Mouse (Mus musculus) neural tube, embryonic 15.5 days (tissue): Measurements from ENCODE around the gene F2r. TPM values are rescaled to one million over a fixed set of nuclear protein-coding genes. Genes with fewer than 3 reads are reported as not detected.
A peak's percentile ranks its signal among the peaks of the same experiment; 100 is the strongest.

Source experiments
- ATAC-seq: fragments of 200-750 bp; cut with Nextera tagmentation; 2 replicates; pipeline ENCODE4 v1.8.0; 2017; ENCODE audit warnings: mild to moderate bottlenecking, moderate TSS enrichment, moderate library complexity; ENCODE audit not compliant: low FRiP score
- H3K27ac ChIP-seq: fragments of 300-500 bp; sonication (generic); replicated peaks from 2 replicates; pipeline ENCODE4 v1.5.1; 2015; ENCODE audit warnings: mild to moderate bottlenecking, inconsistent platforms
- H3K27me3 ChIP-seq: fragments of 300-500 bp; sonication (generic); replicated peaks from 2 replicates; pipeline ENCODE4 v1.6.1; 2015; ENCODE audit warnings: inconsistent platforms
- H3K36me3 ChIP-seq: fragments of 300-500 bp; sonication (generic); 2 replicates; pipeline ENCODE4 v1.6.1; 2015; ENCODE audit warnings: inconsistent platforms
- H3K4me1 ChIP-seq: fragments of 300-500 bp; sonication (generic); 2 replicates; pipeline ENCODE4 v1.6.1; 2015; ENCODE audit warnings: inconsistent platforms
- H3K4me2 ChIP-seq: fragments of 300-500 bp; sonication (generic); 2 replicates; pipeline ENCODE4 v1.6.1; 2015; ENCODE audit warnings: inconsistent platforms, mild to moderate bottlenecking, moderate library complexity
- H3K4me3 ChIP-seq: fragments of 300-500 bp; sonication (generic); replicated peaks from 2 replicates; pipeline ENCODE4 v1.5.1; 2015; ENCODE audit warnings: mild to moderate bottlenecking, inconsistent platforms
- H3K9ac ChIP-seq: fragments of 300-500 bp; sonication (generic); replicated peaks from 2 replicates; pipeline ENCODE4 v1.6.1; 2015; ENCODE audit warnings: mild to moderate bottlenecking, inconsistent platforms
- H3K9me3 ChIP-seq: fragments of 300-500 bp; sonication (generic); replicated peaks from 2 replicates; pipeline ENCODE4 v1.6.1; 2016; ENCODE audit warnings: inconsistent platforms
- WGBS: fragments of 180-500 bp; shearing (Covaris S2); methylation state at CpG from one replicate; pipeline ENCODE4 v1.1.7; 2015; ENCODE audit warnings: mixed read lengths; 5-methylcytosine and 5-hydroxymethylcytosine counted together
- polyA plus RNA-seq: library from polyadenylated mRNA; unstranded; fragments of >200 nt; fragmentation: Nextera tagmentation; extraction: Ambion mirVana; gene quantifications from 2 replicates; pipeline ENCODE4 v1.2.1, GENCODE M21; 2015

F2r gene
- polyA plus RNA-seq, 1 experiment from 2014 or later, result 52.1 TPM

DNA sequence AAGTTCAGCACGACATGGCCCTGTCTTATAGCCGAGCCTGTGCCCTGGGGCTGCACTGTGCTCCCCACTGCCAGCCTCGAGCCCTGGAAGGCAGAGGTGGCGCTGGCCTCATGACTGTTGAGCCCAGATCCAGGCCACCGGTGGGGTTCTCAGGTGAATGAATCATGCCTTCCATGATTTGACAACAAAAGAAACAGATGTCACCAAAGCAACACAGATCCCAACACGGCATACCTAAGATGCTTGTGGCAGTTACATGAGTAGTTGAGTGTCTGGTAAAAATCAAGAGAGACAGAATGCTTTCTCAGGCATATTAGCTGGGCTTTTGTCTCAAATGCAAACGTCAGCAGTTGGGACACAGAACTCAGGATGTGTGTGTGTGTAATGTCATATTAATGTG lies 25.5 kb upstream of the F2r start:
- Histone ChIP-seq H3K27me3 (no peaks in the 10 kb centered on the region), H3K9ac (no peak overlapping the region), H3K9me3 (no peaks in the 10 kb centered on the region), H3K27ac (no peak overlapping the region), H3K4me1 (peaks cover 8% of the 10 kb centered on the region), H3K36me3 (no peaks in the 10 kb centered on the region), H3K4me3 (no peak overlapping the region), H3K4me2 (no peak overlapping the region)
- no peak for ATAC-seq
- WGBS, result 62% methylated on average over 7 of the region's 7 CpGs

- ATAC-seq, result no peak
- no peaks in the 10 kb centered on the region for H3K9me3 ChIP-seq
- peaks cover 20% of the 10 kb centered on the region for H3K4me1 ChIP-seq
- H3K27ac ChIP-seq, result no peak overlapping the region
- no peak overlapping the region for H3K4me3 ChIP-seq
- no peak overlapping the region for H3K9ac ChIP-seq
- H3K27me3 ChIP-seq, result no peaks in the 10 kb centered on the region
- H3K4me2 ChIP-seq, result no peak overlapping the region
- H3K36me3 ChIP-seq, result no peaks in the 10 kb centered on the region
- 84% methylated on average over 17 of the region's 17 CpGs for WGBS
These were observed 23.0 kb upstream of the F2r start for GRCm38 (mm10) chr13:95641061-95641986.

DNA sequence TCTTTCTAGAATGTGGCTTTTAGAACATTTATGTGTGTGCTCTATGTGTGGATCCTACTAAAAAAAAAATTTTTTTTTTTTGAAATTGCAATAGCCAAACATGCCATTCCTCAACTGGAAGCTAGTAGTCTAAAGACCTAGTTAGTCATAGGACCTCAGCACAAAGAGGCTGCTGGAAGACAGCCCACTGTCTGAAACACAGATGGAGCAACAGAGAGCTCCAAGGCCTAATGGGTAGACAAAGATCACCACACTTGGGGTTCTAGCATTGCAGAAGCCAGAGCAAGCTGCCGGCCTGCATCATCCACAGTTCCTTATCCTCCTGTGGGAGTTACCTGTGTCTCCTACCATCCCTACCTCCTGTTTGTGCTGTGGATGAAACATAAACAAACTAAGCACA lies 22.1 kb upstream of the F2r start:
- Histone ChIP-seq H3K36me3 (no peaks in the 10 kb centered on the region), H3K27me3 (no peaks in the 10 kb centered on the region), H3K9ac (no peak overlapping the region), H3K27ac (no peak overlapping the region), H3K4me3 (no peak overlapping the region), H3K9me3 (no peaks in the 10 kb centered on the region), H3K4me2 (no peak overlapping the region), H3K4me1 (peaks cover 20% of the 10 kb centered on the region)
- ATAC-seq, result no peak
- 84% methylated on average over 1 of the region's 1 CpGs for WGBS

DNA sequence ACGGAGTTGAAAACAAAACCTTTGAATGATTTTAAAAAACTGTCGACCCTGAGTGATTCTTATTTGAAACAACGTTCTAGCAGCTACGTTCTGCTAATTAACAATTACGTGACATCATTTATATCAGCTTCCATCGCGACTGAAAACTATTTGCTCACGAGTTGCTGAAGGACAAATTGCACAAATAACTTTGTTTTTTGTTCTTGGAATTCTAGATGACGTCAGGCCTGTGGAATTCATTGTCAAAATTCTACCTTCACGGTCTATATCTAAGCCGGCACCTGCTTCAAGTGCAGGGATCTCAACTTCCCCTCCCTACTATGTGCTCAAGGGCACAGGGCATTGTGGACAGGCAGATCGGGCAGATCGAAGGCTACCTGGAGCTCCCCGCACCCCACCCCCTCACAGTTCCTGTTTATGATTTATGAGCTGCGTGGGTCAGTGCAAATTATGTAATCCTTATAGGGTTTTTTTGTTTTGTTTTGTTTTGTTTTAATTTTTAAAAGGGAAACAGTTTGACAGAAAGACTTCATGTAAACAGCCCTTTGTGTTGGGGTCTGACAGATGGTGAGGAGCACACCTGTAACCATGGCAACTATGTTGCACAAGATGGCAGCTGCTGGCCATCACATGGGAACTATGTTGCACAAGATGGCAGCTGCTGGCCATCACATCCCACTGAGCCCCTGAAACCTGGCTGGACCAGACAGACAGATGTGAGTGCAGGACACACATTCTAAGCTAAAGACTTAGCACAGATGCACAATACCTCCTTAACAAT lies 21.2 kb upstream of the F2r start:
- Histone ChIP-seq H3K9ac (no peak overlapping the region), H3K36me3 (no peaks in the 10 kb centered on the region), H3K9me3 (no peaks in the 10 kb centered on the region), H3K4me2 (no peak overlapping the region), H3K4me1 (peaks cover 20% of the 10 kb centered on the region), H3K27ac (peak overlapping the region; percentile 39; the same call in 1 of the 2 replicates), H3K27me3 (no peaks in the 10 kb centered on the region), H3K4me3 (no peak overlapping the region)
- ATAC-seq, result no peak; the same call in 1 of the 2 replicates
- WGBS, result 74% methylated on average over 15 of the region's 15 CpGs

DNA sequence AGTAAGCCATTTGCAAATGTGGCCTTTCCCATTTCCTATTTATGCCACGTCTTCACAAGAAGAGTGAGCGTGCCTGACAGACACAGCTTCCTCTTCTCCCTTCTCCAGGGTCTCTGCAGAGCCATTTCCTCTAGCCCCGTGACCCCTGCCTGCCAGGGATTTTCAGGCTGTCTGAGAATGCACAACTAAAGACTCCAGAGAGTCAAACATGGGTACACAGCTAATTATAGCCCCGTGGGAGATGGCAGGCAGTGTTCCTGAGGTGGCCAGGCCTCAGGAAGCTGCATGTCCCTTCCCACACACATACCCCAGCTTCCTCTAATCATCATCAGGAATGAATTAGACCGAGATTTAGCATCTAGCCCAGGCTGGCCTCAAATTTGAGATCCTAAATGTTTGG lies 20.6 kb upstream of the F2r start:
- no peak for ATAC-seq
- Histone ChIP-seq H3K27me3 (no peaks in the 10 kb centered on the region), H3K9ac (no peak overlapping the region), H3K9me3 (no peaks in the 10 kb centered on the region), H3K4me2 (no peak overlapping the region), H3K27ac (peak overlapping the region; percentile 39; the same call in 1 of the 2 replicates), H3K36me3 (no peaks in the 10 kb centered on the region), H3K4me3 (no peak overlapping the region), H3K4me1 (peaks cover 20% of the 10 kb centered on the region)
- WGBS, result 36% methylated on average over 5 of the region's 5 CpGs

- Histone ChIP-seq H3K27ac (no peak overlapping the region), H3K9me3 (no peaks in the 10 kb centered on the region), H3K4me3 (no peak overlapping the region), H3K4me1 (peaks cover 20% of the 10 kb centered on the region), H3K4me2 (no peak overlapping the region), H3K27me3 (no peaks in the 10 kb centered on the region), H3K36me3 (no peaks in the 10 kb centered on the region), H3K9ac (no peak overlapping the region)
- no peak for ATAC-seq
- 61% methylated on average over 10 of the region's 10 CpGs for WGBS
These were observed 19.4 kb upstream of the F2r start for GRCm38 (mm10) chr13:95637737-95638136.

GRCm38 (mm10) chr13:95635301-95635700 lies 17.0 kb upstream of the F2r start:
- Histone ChIP-seq H3K36me3 (no peaks in the 10 kb centered on the region), H3K9ac (no peak overlapping the region), H3K4me3 (no peak overlapping the region), H3K4me2 (no peak overlapping the region), H3K9me3 (no peaks in the 10 kb centered on the region), H3K27ac (no peak overlapping the region), H3K4me1 (peaks cover 20% of the 10 kb centered on the region), H3K27me3 (no peaks in the 10 kb centered on the region)
- ATAC-seq, result no peak
- WGBS, result 92% methylated on average over 12 of the region's 12 CpGs

DNA sequence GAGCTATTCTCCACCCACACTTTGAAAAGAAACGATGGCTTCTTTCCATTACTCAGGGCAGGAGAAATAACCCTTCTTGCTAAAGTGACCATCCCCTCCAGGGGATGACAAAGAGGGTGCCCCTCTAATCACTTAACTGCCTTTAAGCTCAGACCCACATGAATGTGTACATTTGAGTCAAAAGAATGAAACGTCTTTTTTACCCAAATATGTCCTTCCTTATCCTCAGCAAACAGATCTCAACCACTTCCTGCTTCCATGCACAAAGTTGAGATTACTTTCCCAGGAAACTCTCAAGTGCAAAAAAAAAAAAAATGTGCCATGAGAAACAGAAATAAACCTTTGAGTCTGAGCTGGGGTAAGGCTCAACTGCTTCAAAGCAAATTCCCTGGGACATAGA lies 16.2 kb upstream of the F2r start:
- Histone ChIP-seq H3K27ac (no peak overlapping the region), H3K9ac (no peak overlapping the region), H3K4me3 (no peak overlapping the region), H3K9me3 (no peaks in the 10 kb centered on the region), H3K4me1 (peaks cover 18% of the 10 kb centered on the region), H3K36me3 (no peaks in the 10 kb centered on the region), H3K4me2 (no peak overlapping the region), H3K27me3 (no peaks in the 10 kb centered on the region)
- ATAC-seq, result no peak
- WGBS, result 13% methylated on average over 2 of the region's 2 CpGs

- H3K4me2 ChIP-seq, result no peak overlapping the region
- H3K36me3 ChIP-seq, result no peaks in the 10 kb centered on the region
- no peak overlapping the region for H3K9ac ChIP-seq
- ATAC-seq, result no peak
- no peak overlapping the region for H3K27ac ChIP-seq
- 85% methylated on average over 2 of the region's 2 CpGs for WGBS
- peaks cover 8% of the 10 kb centered on the region for H3K4me1 ChIP-seq
- no peaks in the 10 kb centered on the region for H3K9me3 ChIP-seq
- H3K27me3 ChIP-seq, result no peaks in the 10 kb centered on the region
- H3K4me3 ChIP-seq, result no peak overlapping the region
These were observed 15.1 kb upstream of the F2r start for GRCm38 (mm10) chr13:95633384-95633783.

DNA sequence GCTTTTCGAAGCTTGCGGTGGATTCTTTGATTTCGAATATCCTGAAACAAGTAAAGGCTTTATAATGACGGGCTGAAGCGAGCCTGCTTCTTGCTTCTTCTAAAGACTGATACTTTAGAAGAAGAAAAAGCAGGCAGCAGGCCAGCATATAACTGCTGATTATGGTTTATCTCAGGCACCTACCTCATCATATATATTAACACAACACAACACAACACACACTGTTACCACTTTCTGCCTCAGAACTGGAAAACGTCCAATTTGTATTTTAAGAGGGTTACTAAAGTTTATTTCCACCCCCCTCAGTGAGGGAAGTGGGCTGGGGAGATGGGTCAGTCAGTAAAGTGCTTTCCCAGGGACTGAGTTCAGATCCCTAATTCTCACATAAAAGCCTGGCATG lies 13.9 kb upstream of the F2r start:
- Histone ChIP-seq H3K27ac (no peak overlapping the region), H3K4me1 (no peaks in the 10 kb centered on the region), H3K4me3 (no peak overlapping the region), H3K36me3 (0 out of 2 replicates have a peak, but pooled peaks cover 3% of the 10 kb centered on the region), H3K9me3 (no peaks in the 10 kb centered on the region), H3K27me3 (no peaks in the 10 kb centered on the region), H3K4me2 (no peak overlapping the region), H3K9ac (no peak overlapping the region)
- 94% methylated on average over 6 of the region's 6 CpGs for WGBS
- ATAC-seq, result no peak

DNA sequence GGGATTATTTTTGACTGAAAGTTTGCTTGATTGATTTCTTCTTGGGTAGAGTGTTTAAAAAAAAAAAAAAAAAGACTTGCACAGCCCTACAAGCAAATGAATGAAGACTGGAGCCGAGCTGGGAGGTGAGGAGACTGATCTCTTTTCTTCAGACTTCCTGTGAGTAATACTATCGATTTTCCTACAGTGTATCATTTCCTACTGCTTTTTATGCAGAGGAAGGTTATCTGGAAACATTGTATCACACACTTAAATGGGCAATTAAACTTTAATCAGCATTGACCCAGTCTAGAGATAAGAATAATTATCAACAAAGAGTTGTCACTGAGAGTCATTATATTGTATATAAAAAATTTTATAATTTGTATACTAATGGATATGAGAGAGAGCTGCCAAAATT lies 12.5 kb upstream of the F2r start:
- no peaks in the 10 kb centered on the region for H3K27me3 ChIP-seq
- no peak overlapping the region for H3K9ac ChIP-seq
- no peak for ATAC-seq
- no peak overlapping the region for H3K4me3 ChIP-seq
- no peak overlapping the region for H3K4me2 ChIP-seq
- no peaks in the 10 kb centered on the region for H3K9me3 ChIP-seq
- 0 out of 2 replicates have a peak, but pooled peaks cover 3% of the 10 kb centered on the region for H3K36me3 ChIP-seq
- H3K27ac ChIP-seq, result no peak overlapping the region
- WGBS, result 84% methylated on average over 2 of the region's 2 CpGs
- H3K4me1 ChIP-seq, result no peaks in the 10 kb centered on the region

DNA sequence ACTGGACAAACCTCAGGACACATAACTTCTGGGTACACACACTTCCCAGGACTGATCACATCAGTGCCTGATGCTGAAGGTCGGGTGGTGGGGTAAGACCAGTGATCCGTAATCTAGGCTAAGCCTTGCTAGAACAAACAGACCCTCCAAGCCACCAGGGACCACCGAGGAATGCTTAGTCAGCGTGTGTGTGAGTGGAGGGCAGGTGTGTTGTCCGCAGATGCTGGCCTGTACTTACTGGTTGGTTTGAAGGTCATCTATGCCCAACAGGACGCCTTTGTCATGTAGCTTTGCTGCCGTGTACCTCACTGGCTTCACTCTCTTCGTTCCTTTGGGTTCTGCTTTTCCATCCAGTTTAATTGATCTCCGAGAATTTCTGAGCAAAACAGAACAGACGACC lies 11.5 kb upstream of the F2r start:
- 94% methylated on average over 10 of the region's 10 CpGs for WGBS
- H3K27ac ChIP-seq, result no peak overlapping the region
- no peak for ATAC-seq

More for the DNA sequence above, 11.5 kb upstream of the F2r start:
- H3K4me2 ChIP-seq, result no peak overlapping the region
- no peaks in the 10 kb centered on the region for H3K9me3 ChIP-seq
- no peak overlapping the region for H3K9ac ChIP-seq
- no peak overlapping the region for H3K4me3 ChIP-seq
- no peaks in the 10 kb centered on the region for H3K4me1 ChIP-seq
- no peaks in the 10 kb centered on the region for H3K27me3 ChIP-seq
- H3K36me3 ChIP-seq, result 0 out of 2 replicates have a peak, but pooled peaks cover 3% of the 10 kb centered on the region
